Mouse (Mus musculus): ENCODE results near the gene Ssxb10.
"Not testable (repeated sequence)": the region's sequence is repeated elsewhere in the genome, so short reads cannot be mapped to it uniquely, and the experiment has no call there.

The Ssxb10 gene

DNA sequence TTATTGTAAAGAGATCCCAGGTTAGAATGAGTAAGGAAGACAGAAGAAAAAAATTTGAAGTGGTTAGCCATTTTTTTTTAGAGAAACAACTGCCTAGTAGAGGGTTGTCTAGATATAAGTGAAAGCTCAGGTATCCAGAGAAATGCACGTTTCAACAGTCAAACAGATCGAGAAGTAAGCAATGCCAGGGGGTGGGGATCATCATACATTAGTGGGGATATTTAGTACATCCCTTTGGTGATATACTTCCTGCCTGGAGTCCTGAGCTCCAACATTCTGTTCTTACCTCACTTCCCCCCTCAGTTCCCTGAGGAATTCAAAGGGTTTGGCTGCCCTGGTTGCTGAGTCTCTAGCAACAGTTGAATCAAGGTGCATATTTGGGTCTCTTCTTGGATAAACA lies at the start of gene Ssxb10:
TSS of gene Ssxb10 (plus strand) at position 301 of the 400 bp plus-strand sequence.
- no peak for DNase-seq (ENCODE audit: low read depth, low spot score)

- DNase-seq (ENCODE audit: low read depth, low spot score): no peak
Measured at GRCm38 (mm10) chrX:8288621-8289020, 38.6 kb upstream of the Ssxb10 start.

GRCm38 (mm10) chrX:8309302-8309701 lies 17.9 kb upstream of the Ssxb10 start:
- DNase-seq (ENCODE audit: low read depth, low spot score): no peak

DNA sequence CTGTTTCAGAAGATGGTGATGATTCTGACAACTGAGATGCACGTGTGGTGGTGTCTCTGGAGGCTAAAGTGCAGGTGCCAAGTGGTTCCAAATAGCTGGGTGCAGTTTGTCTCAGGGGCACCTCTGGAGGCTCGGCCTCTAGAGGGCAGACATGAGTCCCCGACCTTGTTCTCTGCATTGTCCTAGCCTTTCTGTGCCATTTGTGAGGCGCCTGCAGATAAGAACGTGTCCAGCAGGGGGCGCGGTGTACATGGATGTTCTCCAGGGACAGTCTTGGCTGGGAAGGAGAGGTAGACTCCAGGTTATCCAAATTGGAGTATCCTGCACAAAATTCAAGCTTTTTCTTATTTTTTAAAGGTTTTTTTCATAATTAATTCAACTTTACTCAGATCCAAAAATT lies 12.3 kb upstream of the Ssxb10 start:
- peak; percentile 56 for DNase-seq (ENCODE audit: low read depth, low spot score)

DNA sequence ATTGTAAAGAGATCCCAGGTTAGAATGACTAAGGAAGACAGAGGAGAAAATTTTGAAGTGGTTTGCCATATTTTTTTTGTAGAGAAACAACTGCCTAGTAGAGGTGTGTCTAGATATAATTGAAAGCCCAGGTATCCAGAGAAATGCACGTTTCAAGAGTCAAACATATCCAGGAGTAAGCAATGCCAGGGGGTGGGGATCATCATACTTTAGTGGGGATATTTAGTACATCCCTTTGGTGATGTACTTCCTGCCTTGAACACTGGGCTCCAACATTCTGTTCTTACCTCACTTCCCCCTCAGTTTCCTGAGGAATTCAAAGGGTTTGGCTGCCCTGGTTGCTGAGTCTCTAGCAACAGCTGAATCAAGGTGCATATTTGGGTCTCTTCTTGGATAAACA lies 39.5 kb downstream of the Ssxb10 start, which contains the start of gene Ssxb9:
TSS of gene Ssxb9 (plus strand) at position 301 of the 400 bp plus-strand sequence.
- not testable (repeated sequence) for DNase-seq (ENCODE audit: low read depth, low spot score)
